Mouse (Mus musculus) embryo, embryonic 10.5 days (tissue): Measurements from ENCODE around the gene Neurl1a.
A peak's percentile ranks its signal among the peaks of the same experiment; 100 is the strongest.

Experiments used
- DNase-seq: peaks from one replicate; pipeline ENCODE4 v3.0.0-alpha.2; 2015; ENCODE audit warnings: low spot score

The Neurl1a gene

DNA sequence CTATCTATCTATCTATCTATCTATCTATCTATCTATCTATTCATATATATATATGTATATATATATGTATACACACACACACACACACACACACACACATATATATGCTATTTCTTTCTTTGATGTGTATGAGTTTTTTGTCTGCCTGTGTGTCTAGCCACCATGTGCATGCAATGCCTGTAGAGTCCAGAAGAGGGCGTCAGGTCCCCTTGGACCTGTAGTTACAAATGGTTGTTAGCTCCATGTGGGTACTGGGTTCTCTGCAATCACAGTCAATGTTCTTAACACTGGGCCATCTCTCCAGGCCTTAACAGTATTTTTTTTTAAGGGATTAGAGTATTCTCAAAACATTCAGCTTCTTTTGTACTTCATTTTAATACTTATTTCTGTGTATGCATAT is 34.9 kb downstream of the Neurl1a start:
- DNase-seq, result no peak

DNA sequence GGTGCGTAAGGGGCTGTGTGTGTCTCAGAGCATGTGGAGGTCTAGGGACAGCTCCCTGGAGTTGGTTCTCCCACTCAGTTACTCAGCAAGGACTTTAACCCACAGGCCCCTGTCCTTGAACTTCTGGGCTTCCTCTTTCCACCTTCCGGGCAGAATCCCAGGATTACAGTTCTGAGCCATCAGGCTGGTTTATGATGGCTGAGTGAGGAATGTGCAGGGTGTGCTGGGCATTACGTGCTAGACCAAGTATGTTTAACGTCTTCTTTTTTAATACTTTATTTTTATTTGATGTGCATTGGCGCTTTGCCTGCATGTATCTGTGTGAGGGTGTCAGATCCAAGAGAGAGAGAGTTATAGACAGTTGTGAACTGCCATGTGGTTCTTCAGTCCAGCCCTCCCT is 38.1 kb downstream of the Neurl1a start:
- DNase-seq, result no peak

DNA sequence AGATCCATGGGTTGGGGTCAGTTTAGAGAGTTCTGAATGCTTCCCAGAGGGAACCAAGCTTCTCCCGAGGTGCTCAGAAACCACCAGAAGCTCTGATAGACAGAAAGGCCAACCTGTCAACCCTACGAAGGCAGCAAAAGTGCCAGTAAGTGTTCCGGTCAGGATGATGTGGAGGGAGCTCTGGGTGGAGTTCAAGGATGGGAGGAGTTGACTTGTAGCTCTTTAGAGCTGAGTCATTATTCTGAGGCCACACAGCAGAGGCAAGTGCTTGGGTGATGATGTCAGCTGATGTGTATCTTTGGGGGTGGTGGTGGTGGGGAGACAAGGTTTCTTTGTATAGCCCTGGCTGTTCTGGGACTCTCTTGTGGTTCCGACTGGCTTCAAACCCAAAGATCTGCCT is 41.0 kb downstream of the Neurl1a start:
- no peak for DNase-seq

DNA sequence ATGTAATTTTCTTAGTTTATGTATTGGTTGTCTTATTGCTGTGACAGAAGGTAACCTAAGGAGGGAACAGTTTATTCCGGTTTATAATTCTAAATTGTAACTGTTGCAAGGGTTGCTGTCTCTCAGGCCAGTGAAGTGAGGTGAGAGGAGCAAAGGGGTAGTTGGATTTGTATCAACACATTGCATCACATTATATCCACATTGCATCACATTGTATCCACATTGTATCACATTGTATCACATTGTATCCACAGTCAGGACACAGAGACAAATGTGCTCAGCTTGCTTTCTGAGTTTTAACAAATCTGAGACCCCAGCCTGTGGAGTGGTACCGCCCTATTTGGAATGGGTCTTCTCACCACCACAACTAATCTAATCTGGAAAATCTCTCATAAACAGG is 41.6 kb downstream of the Neurl1a start:
- DNase-seq, result no peak

DNA sequence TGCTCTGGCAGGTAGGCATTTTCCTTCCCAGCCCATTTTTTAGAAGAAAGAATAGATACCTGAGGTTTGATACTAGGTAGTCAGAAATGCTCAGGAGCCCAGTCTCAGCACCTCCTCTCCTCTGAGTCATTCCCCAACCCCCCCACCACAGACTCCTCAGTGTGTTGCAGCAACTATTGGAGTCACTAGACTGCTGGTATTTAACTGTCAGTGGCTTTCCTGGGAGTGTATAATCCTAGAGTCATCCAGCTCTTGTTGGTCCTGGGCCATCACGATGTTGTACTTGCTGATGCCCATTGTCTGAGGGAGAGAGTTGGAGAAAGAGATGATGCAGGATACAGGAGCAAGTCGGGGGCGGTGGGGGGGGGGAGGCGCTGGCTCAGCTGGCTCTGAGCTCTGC is 42.4 kb downstream of the Neurl1a start:
- no peak for DNase-seq

DNA sequence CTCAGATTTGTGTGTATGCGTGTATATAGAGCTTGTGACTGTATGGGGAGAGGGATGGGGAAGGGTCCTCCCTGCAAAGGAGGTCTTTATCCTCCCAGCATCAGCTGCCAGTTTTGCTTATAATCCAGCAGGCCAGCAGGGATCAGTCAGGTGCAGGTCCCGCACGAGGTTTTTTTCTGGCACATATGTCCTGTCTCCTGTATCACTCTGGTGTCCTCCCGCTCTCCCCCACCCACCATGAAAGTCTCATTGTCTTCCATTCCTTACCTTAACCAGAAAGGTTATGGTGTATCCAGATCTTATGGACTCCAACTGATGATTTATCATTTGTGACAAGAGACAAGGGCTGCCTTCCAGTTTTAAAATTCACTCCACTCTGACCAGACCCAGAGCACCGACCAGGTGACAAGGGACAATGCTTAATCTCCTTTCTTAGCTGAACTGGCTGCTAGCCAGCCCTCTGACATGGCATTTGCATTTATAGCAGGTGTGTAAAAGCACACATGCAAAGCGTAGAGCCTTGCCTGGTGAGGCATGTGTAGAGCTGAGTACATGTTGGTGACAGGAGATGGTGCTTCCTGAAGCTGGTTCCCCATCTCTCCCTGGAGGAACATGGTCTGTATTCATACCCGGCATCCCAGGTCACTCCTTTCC is 43.0 kb downstream of the Neurl1a start:
- no peak for DNase-seq

DNA sequence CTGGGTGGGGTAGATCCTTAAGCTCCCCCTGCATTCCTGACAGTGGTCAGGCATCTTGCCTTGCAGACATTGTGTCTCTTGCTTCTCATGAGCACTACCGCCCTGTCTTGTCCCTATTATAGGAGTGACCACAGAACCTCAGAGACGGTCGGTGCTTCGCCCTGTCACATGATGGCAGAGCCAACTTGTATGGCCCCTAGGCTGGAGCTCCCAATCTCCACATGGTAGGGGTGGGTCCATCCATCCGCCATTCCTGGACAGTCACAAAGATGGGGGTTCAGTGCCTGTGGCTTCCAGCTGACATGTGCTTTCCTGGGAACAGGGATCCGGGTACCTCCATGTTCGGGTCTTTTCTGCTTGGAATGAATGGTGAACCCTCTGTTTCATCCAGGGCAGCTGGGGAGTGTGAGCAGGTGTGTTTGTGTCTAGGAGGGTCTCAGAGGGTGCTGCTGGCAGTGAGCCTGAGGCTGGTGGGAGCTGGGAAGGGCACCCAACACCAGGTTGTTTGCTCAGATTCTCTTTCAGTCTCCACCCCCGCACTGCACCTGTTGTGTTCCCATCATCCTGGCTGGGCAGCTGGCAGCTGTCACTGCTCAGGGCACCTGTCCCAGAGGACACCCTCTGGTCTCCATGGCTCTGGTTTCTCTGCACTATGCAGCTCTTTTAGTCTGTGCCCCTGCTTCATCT is 43.7 kb downstream of the Neurl1a start:
- no peak for DNase-seq

DNA sequence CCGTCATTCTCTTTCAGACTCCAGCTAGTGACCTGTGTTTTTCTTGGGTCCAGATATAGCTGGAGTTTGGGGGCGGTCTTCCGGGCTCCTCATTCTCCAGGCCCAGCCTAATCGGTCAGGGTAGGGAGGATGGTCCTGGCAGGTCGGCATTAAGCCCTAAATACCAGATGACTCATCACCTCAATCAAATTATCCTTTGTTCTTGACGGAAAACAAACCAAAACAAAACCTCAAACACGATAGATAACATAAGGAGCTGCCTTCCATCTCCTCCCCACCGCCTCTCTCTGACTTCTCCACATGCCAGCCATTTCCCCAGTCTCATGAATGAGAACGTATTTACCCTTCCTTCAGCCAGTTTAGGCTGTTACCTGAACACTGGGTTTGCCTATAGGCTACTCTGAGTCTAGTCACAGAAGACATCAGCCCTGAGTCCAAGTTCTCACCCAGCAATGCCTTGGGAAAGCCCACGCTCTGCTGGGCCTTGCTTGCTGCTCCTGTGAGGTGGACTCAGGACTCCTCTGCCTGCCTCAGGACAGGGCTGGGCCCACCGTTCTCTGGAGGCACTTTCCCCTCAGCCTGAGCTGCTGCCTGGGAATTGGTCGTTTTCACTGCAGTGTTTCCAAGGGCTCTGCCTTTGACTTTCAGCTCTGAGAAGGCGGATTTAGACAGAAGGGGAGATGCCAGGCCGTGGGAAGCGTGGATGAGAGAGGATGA is 44.4 kb downstream of the Neurl1a start:
- no peak for DNase-seq

DNA sequence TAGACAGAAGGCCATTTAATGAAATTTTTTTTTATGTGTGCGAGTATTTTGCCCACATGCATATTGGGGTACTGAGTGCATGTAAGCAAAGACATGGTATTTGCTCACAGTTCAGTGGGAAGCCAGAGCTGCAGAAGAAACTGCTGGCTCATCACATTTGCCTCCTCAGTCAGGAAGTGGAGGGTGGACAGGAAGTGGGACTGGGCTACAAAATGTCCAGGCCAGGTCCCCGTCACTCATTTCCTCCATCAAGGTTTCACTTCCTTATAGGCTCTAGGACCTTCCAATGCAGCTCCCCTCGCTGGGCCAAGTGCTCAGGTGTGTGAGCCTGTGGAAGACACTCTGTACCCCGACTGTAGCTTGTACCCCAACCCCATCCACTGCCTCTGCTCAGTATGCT is 46.1 kb downstream of the Neurl1a start:
- DNase-seq, result no peak

DNA sequence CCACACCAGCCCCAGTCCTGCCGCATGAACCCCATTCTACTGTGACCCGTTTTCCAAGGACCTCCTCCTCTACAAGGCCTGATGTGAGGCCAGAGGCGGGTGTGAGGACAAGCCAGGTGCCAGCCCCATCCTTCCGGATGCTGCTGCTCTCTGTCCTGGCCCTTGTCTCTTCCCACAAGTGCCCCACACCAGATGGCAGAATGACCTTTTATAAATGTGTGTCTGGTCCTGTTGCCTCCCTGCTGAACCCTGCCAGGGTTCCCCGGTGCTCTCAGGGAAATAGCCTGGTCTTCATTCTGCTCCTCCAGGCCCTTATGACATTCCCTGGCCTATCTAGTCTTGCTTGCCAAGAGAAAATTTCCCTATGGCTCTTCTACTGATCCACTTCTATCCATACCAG is 47.2 kb downstream of the Neurl1a start:
- DNase-seq, result no peak

DNA sequence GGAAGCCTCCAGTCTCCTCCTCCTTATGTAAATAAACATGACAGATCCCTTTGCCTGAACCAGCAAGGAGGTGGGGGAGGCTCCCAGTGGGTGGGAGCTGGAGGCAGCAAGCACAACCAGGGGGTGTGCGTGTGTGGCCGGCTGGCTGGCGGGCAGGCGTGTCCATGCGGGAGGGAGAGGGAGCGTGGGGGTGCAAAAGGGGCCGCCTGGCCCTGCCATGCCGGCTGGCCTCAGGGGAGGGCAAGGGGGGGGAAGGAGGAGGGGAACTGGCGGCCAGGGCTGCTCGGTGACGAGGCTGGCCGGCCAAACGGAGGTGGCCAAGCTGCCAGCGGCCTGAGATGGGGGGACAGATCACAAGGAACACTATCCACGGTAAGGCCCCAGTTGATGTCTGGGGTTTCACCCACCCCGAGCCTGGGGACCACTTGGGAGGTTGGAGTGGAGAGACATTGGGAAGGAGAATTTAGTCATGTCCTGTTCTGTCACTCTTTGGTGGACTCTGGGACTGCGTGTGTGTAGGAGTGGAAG is 50.2 kb downstream of the Neurl1a start:
- peak; percentile 51 for DNase-seq

DNA sequence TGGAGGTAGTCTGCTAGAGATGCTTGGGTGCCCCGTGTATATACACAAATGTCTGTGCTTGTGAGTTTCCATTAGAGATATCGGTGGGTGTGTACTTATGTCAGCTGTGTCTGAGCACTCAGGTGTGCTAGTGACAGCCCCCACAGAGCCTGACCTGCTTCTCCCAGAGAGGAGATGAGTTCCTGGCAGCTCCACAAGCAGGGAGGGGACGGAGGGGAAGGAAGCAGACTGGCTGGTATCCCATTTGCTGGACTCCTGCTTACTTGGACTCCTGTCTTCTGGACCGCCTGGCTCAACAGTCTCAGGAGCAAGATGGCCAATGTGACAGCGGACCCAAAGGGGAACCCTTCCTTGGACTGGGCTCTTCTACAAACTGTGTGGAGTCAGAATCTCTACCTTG is 50.8 kb downstream of the Neurl1a start:
- DNase-seq, result no peak

DNA sequence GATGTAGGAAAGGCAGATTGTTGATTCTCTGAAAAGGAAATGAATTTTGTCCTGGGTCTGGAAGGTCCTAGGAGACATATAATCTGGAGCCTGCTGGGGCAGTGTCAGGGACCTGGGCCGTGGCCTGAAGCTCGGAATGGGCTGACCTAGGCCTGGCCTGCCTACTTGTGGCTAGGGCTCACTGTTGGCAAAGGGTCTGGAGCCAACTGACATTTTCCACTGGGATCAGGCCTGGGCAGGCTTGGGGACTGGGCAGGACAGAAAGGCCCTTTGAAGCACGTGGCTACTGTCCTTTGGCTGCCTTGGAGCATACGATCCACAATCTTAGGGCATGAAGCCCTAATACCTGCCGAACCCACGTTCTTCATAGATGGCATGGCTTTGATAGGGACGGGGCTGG is 51.5 kb downstream of the Neurl1a start:
- DNase-seq, result no peak

DNA sequence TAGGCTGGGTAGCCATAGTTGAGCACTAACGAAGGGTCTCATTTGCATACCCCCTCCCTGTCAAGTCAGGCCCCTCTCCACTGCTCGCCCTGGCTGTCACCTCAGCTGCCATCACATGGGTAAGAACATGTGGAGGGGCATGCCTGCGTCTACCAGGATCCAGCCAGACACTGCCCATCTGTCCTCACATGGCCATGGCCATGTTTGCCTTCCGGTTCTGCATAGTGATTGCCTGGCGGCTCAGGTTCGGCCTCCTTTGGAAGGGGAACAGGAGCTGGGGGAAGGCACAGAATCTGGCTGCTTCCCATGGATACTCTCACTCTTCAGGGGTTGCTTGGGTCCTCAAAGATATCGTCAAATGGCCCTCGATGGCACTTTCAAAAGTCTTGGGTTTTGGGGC is 52.1 kb downstream of the Neurl1a start:
- no peak for DNase-seq

DNA sequence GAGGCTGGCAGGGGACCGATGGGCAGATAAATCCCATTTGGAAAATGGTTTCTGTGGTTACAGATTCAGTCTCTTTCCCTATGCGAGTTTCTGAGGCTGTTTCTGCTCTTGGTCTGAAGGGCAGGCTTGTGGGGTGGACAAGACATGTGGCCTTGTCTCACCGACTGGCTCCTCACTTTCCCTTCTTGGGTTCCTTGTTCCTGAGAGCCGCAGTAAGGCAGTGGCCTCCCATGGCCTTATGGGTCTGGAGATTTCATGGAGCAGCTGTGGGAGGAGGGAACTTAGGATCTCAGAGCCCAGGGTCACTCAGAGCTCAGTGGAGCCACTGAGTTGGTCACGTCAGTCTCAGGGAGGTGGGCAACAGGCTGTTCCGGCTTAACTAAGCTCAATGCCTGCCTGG is 52.8 kb downstream of the Neurl1a start:
- no peak for DNase-seq

DNA sequence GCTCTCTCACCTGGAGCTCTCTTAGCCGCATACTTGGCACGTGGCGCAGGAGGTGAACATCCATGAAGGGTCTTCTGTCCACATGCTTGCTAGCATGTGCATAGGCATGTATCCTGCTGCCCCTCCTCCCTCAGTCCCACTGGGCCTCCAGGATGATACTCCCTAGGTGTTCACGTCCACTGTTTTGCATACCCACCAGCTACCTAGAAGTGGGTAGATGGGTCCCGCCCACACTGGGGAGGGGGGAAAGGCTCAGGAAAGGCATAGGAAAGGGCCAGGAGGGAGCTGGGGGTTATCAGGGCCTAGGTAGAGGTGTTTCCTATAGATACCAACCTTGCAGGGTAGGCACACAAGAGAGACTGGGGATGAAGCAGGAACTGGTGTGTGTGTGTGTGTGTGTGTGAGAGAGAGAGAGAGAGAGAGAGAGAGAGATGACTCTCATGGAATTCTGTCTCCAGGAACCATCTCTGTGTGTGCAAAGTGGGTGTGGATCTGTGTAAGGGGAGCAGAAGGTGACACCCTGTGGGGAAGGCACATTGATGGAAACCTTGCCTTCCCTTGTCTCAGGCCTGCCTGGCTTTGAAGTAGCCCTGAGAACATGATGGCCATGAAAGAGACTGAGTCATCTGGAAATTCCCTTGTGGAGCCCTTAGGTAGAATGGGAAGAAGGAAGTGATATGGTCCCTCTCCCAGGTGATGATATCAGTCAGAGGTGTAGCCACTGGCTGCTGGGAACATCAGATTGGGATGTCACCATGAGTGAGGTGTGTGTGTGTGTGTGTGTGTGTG is 53.7 kb downstream of the Neurl1a start:
- no peak for DNase-seq

DNA sequence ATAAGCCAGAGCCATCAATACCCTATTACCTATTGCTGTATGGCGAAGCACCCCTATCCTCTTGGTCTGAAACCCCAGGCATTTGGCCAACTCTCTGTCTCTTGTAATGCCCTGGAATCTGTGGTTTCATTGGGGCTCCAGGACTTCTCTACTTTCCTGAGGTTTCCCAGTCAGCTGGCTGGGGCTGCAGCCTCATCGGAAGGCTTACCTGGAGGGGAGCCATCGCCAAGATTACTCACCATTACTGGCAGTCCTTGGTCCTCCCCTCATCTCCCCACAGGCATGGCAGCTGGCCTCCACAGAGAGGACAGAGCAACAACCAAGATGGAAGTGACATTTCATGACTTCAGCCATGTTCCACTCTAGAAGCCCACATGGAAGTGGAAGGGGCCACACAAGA is 54.5 kb downstream of the Neurl1a start:
- no peak for DNase-seq

DNA sequence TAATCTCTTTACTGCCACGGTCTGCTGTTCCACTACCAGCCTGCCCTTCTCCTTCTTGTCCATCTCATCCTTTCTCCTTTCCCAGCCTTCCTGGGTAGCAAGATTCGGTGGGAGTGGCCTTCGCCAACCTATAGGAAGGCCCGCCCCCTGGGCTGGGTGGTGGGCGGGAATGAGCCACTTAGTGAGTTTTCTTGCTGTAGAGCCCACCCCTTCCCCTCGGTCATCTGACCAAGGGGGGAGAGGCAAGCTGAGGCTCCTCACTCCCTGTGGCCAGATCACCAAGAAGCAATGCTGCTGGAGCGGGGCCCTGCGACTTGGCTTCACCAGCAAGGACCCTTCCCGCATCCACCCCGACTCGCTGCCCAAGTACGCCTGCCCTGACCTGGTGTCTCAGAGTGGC is 61.5 kb downstream of the Neurl1a start:
- peak; percentile 81 for DNase-seq

DNA sequence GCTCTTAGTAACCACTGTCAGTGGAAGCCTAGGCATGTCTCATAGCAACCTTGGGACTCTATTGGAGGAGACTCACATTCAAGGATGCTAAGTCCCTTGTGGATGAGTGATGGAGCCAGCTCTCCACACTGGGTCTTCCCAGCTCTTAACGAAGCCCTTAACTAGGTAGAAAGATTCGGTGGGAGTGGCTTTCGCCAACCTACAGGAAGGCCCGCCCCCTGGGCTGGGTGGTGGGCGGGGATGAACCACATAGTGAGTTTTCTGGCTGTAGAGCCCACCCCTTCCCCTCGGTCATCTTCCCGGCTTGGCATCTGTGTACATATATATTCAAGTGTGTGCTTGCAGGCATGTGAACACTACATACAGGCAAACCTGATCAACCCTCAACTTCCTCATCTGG is 62.3 kb downstream of the Neurl1a start:
- no peak for DNase-seq

DNA sequence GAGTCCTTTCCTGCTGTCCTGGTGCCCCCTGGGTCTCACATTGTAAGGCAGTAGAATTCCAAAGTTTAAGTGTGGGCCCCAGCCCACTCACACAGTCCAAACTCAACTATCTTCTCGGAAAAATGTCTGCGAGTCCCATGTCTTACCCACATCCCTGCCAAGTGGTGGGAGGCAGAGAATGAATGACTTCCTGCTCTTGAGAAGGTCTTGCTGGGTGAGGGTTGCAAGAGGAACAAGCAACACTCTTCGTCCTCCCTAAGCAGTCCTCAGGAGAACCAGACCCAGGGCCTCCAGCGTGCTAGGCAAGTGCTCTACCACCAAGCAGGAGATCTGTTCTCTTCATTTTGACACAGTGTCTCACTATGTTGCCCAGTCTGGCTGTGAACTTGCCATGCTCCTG is 63.6 kb downstream of the Neurl1a start:
- no peak for DNase-seq

DNA sequence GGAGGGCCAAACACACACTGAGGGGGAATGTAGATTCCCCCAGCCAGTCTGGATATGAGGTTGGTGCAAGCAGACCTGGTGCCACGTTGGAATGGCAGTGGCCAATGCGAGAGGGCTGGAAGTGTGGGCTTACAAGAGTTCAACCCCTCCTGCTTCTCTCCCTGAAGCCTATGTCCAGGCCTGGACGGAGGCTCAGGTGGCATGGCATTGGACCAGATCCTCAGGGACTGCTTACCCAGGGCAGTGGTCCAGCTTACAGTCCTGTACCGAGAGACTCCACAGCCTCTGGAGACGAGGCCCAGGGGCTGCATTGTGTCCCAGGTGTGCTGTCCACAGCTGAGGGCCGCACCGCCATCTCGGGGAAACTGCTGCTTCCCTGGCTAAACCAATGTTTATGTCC is 66.9 kb downstream of the Neurl1a start:
- DNase-seq, result no peak

DNA sequence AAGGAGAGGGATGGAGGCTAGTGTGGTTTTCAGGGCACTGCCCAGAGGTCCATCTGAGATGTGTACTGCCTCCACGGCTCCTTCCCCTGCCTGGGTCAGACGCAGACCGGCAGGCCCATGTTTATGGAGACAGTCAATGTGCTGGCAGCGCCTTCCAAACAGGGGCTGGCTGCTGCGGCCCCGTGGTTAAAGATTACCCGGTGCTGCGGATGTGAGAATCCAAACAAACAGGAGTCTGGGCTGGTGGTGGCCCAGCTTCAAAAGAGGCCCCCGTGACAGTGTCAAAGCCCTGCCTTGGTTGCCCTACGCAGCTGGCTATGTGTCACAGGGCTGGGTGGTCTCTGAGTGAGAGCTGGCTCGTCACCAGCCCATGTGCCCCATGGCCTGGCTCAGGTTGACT is 69.2 kb downstream of the Neurl1a start:
- no peak for DNase-seq

DNA sequence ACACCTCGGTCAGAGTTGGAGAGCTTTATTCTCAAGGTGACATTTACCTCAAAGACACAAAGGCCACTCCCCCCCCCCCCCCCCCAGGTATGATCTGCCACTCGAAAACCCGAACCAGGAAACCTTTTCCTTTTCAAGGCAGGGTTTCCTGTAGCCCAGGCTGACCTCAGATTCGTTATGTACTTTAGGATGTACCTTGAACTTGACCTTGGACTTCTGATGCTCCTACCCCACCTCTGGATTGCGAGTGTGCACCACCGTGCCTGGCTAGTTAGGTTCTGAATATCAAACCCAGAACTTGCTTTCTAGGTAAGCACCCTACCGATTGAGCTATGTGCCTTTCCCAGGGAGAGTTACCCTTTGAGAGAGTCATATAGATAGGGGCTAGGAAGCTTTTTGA is 69.7 kb downstream of the Neurl1a start:
- DNase-seq, result no peak
